Mouse (Mus musculus): Measurements from ENCODE around the gene Olfr1085. TPM values are rescaled to one million over a fixed set of nuclear protein-coding genes. Genes with fewer than 3 reads are reported as not detected.
"Not testable (repeated sequence)": the region's sequence is repeated elsewhere in the genome, so short reads cannot be mapped to it uniquely, and the experiment has no call there.

Gene Olfr1085
- not detected for total RNA-seq (2021)

GRCm38 (mm10) chr2:86661919-86662318 is at the start of gene Olfr1085:
Olfr1085 (minus strand) TSS chr2:86662019.
- intact Hi-C loops (cut with DNase I) = no loop called here
- DNase-seq = no peak

- no peak for DNase-seq
- intact Hi-C loops (cut with DNase I) = no loop called here
Measured at GRCm38 (mm10) chr2:86698295-86698694, 36.5 kb upstream of the Olfr1085 start, which contains the start of gene Olfr1087. Olfr1087 (minus strand) TSS chr2:86698395.

GRCm38 (mm10) chr2:86679992-86680391 is 18.2 kb upstream of the Olfr1085 start, which contains the start of gene Olfr1086:
Olfr1086 (minus strand) TSS chr2:86680092.
- no peak for DNase-seq
- intact Hi-C loops (cut with DNase I) = no loop called here

GRCm38 (mm10) chr2:86639625-86640024 is 22.2 kb downstream of the Olfr1085 start, which contains the start of gene Olfr1084:
Olfr1084 (minus strand) TSS chr2:86639725.
- DNase-seq; intact Hi-C loops (cut with DNase I): not testable (repeated sequence)

Other genes starting within 250 kb of the Olfr1085 start
- gene Olfr1061, start 248.0 kb downstream of the Olfr1085 start, total RNA-seq (2021) = not detected
- gene Olfr1062, start 235.3 kb downstream of the Olfr1085 start, total RNA-seq (2021) = not detected
- not detected for gene Olfr1065, start 211.4 kb downstream of the Olfr1085 start, total RNA-seq (2021)
- not detected for gene Olfr1066, start 205.8 kb downstream of the Olfr1085 start, total RNA-seq (2021)
- gene Olfr228, start 174.6 kb downstream of the Olfr1085 start, total RNA-seq (2021) = not detected
- gene Olfr1076, start 153.6 kb downstream of the Olfr1085 start, total RNA-seq (2021) = not detected
- gene Olfr1079, start 119.5 kb downstream of the Olfr1085 start, total RNA-seq (2021) = not detected
- not detected for gene Olfr1080, start 103.8 kb downstream of the Olfr1085 start, total RNA-seq (2021)
- not detected for gene Olfr1082, start 63.1 kb downstream of the Olfr1085 start, total RNA-seq (2021)
- gene Olfr1084, start 22.3 kb downstream of the Olfr1085 start, total RNA-seq (2021) = not detected
- not detected for gene Olfr1086, start 18.1 kb upstream of the Olfr1085 start, total RNA-seq (2021)
- not detected for gene Olfr1087, start 36.4 kb upstream of the Olfr1085 start, total RNA-seq (2021)
- not detected for gene Olfr1089, start 71.7 kb upstream of the Olfr1085 start, total RNA-seq (2021)
- gene Olfr1090, start 97.0 kb upstream of the Olfr1085 start, total RNA-seq (2021) = not detected
- not detected for gene Olfr1093, start 120.5 kb upstream of the Olfr1085 start, total RNA-seq (2021)
- not detected for gene Olfr141, start 148.0 kb upstream of the Olfr1085 start, total RNA-seq (2021)
- not detected for gene Olfr1094, start 162.6 kb upstream of the Olfr1085 start, total RNA-seq (2021)
- gene Olfr1095, start 189.7 kb upstream of the Olfr1085 start, total RNA-seq (2021) = not detected
- gene Gm13723, start 212.8 kb upstream of the Olfr1085 start, total RNA-seq (2021) = not detected
- gene Olfr1097, start 230.2 kb upstream of the Olfr1085 start, total RNA-seq (2021) = not detected

Data from left cerebral cortex, postnatal 4 days (tissue).